ENCODE assay signal across 14 mouse cellular contexts in the genomic region with DNA sequence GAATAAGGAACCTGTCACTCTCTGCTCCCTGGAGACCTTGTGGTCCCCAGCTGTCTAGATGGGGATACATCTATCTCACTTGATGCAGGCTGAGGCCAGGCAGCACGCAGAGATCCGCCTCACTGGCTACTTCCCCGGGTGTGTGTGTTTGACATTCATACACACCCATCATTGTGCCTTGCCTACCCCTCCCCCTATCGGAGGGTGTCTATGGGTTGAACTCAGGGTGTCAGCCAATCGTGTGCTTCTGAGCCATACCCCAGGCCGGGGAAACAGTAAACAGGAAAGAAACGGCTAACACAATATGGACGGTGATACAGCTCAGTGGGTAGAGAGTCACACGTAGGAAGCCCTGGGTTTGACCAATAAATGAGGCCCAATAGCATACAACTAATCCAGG.
"Had no signal": no experiment of that assay in that cellular context is flagged by ENCODE, and none has a peak within 500 bp of the region (broad histone marks: within the 10 kb centered on the region; RNA-seq: fewer than 3 reads in every experiment).

No protein-coding gene starts in this region.

- DNase-seq: kidney, adult 2 months; kidney, postnatal 14 days; left cerebral cortex, postnatal 4 days; lung, adult 18-20 months; lung, postnatal 36 days; retina, postnatal 1 day; thymus, adult 2 months; thymus, postnatal 36 days had no signal

- ATAC-seq: midbrain, embryonic 15.5 days had no signal

- H3K9ac ChIP-seq: kidney, embryonic 15.5 days; limb, embryonic 13.5 days; liver, embryonic 14.5 days; midbrain, embryonic 15.5 days; neural tube, embryonic 12.5 days had no signal

- H3K4me3 ChIP-seq: kidney, embryonic 15.5 days; limb, embryonic 13.5 days; midbrain, embryonic 15.5 days; neural tube, embryonic 12.5 days had no signal

- H3K9me3 ChIP-seq: midbrain, embryonic 15.5 days; neural tube, embryonic 12.5 days had no signal

- H3K4me2 ChIP-seq: kidney, embryonic 15.5 days; limb, embryonic 13.5 days; midbrain, embryonic 11.5 days; midbrain, embryonic 15.5 days; neural tube, embryonic 12.5 days had no signal

- H3K4me1 ChIP-seq: limb, embryonic 13.5 days; midbrain, embryonic 15.5 days; neural tube, embryonic 12.5 days had no signal

- H3K27ac ChIP-seq: kidney, embryonic 15.5 days; limb, embryonic 13.5 days; liver, embryonic 14.5 days; midbrain, embryonic 15.5 days; neural tube, embryonic 12.5 days had no signal

- H3K27me3 ChIP-seq: kidney, embryonic 15.5 days; limb, embryonic 13.5 days; midbrain, embryonic 15.5 days; neural tube, embryonic 12.5 days had no signal
